Mouse (Mus musculus) frontal cortex, postnatal 36 days (tissue): ENCODE measurements at regions not wholly inside any gene's neighbourhood (a gene's known extent, or its start where the extent isn't known, plus 50 kb on each side); places are given as distances from the start of the nearest gene placed in this dataset.

Experiments
- DNase-seq, 2 experiments: peaks; one replicate each; pipeline ENCODE4 v3.0.0; 2022; ENCODE audit warnings: low spot score in 2 of 2

- peak; percentile 22 to 29 for DNase-seq
Observed at GRCm38 (mm10) chr13:84399345-84400170, 177.5 kb downstream of the Tmem161b start.

- DNase-seq: no peak
Observed at GRCm38 (mm10) chr13:84401006-84401405, 178.9 kb downstream of the Tmem161b start.

GRCm38 (mm10) chr13:84404566-84405194 is 182.6 kb downstream of the Tmem161b start:
- DNase-seq: no peak

- no peak for DNase-seq
Observed at GRCm38 (mm10) chr13:84434444-84434843, 212.3 kb downstream of the Tmem161b start.

- DNase-seq: no peak
Observed at GRCm38 (mm10) chr13:84437586-84438443, 215.7 kb downstream of the Tmem161b start.

- DNase-seq: no peak
Observed at GRCm38 (mm10) chr13:84438444-84438766, 216.3 kb downstream of the Tmem161b start.

- DNase-seq: no peak
Observed at GRCm38 (mm10) chr13:84448514-84448913, 226.4 kb downstream of the Tmem161b start.

GRCm38 (mm10) chr13:84449001-84449551 is 227.0 kb downstream of the Tmem161b start:
- DNase-seq: peak; percentile 36 to 71
